13 mouse cellular contexts compared by ENCODE assay signal in genomic region chr7:120913332-120913731, GRCm38 (mm10). TPM values are rescaled to one million over a fixed set of nuclear protein-coding genes. Genes with fewer than 3 reads are reported as not detected.
DNase-seq lines count a peak whose midpoint lies in the region; ATAC-seq and TF ChIP-seq lines count a peak whose summit lies in the region.
"Had no signal": no experiment of that assay in that cellular context is flagged by ENCODE, and none has a peak within 500 bp of the region (broad histone marks: within the 10 kb centered on the region; RNA-seq: fewer than 3 reads in every experiment).

No protein-coding gene starts in this region.

- TF ChIP-seq CTCF in kidney, postnatal 0 days (IDR thresholded peaks at IDR 0.05; ENCODE audit: low read depth) = peak; percentile 44; the same call in 1 of the 2 replicates

- H3K36me3 ChIP-seq in kidney, postnatal 0 days (ENCODE audit: insufficient read depth, low read length) = no peaks in the 10 kb centered on the region
- H3K36me3 ChIP-seq in kidney, embryonic 16.5 days (ENCODE audit: insufficient read depth, low read length) = no peaks in the 10 kb centered on the region
- H3K36me3 ChIP-seq: embryonic facial prominence, embryonic 13.5 days; hindbrain, embryonic 10.5 days; midbrain, embryonic 15.5 days had no signal

- ATAC-seq in kidney, postnatal 0 days (replicated peaks; ENCODE audit: low FRiP score, low read depth) = no peak
- no peak for ATAC-seq in kidney, embryonic 16.5 days (ENCODE audit: low FRiP score, low TSS enrichment)
- ATAC-seq: midbrain, embryonic 15.5 days had no signal

- no peak overlapping the region for H3K4me3 ChIP-seq in kidney, postnatal 0 days (replicated peaks; ENCODE audit: low read depth, low read length)
- H3K4me3 ChIP-seq in kidney, embryonic 16.5 days (ENCODE audit: low read length) = no peak overlapping the region
- H3K4me3 ChIP-seq: embryonic facial prominence, embryonic 13.5 days; hindbrain, embryonic 10.5 days; midbrain, embryonic 15.5 days had no signal

- H3K9ac ChIP-seq in kidney, postnatal 0 days (ENCODE audit: low read depth, low read length) = no peak overlapping the region
- H3K9ac ChIP-seq in kidney, embryonic 16.5 days (replicated peaks; ENCODE audit: low read length) = no peak overlapping the region
- H3K9ac ChIP-seq: embryonic facial prominence, embryonic 13.5 days; midbrain, embryonic 15.5 days had no signal

- DNase-seq in kidney, postnatal 0 days (ENCODE audit: low spot score) = no peak
- peak; percentile 33 for DNase-seq in thymus, postnatal 14 days
- DNase-seq in thymus, postnatal 4 days = no peak
- DNase-seq in adipocyte (ENCODE audit: low spot score) = peak; percentile 56
- no peak for DNase-seq in left cerebral cortex, adult 11 months (ENCODE audit: low spot score)
- no peak for DNase-seq in ovary, postnatal 10 days (ENCODE audit: low spot score)
- DNase-seq: adrenal gland, postnatal 14 days; cerebellum, adult 11-12 months; lung, adult 2 months had no signal

- H3K4me2 ChIP-seq in kidney, postnatal 0 days (ENCODE audit: low read length) = no peak overlapping the region
- no peak overlapping the region for H3K4me2 ChIP-seq in kidney, embryonic 16.5 days (replicated peaks; ENCODE audit: low read depth, low read length)
- H3K4me2 ChIP-seq: embryonic facial prominence, embryonic 13.5 days; midbrain, embryonic 15.5 days had no signal

- H3K9me3 ChIP-seq in kidney, postnatal 0 days (replicated peaks; ENCODE audit: low read length) = no peaks in the 10 kb centered on the region
- no peaks in the 10 kb centered on the region for H3K9me3 ChIP-seq in kidney, embryonic 16.5 days (ENCODE audit: low read length)
- H3K9me3 ChIP-seq: embryonic facial prominence, embryonic 13.5 days; hindbrain, embryonic 10.5 days; midbrain, embryonic 15.5 days had no signal

- 41% methylated on average over 1 of the region's 1 CpGs for WGBS in kidney, postnatal 0 days
- 38% methylated on average over 1 of the region's 1 CpGs for WGBS in kidney, embryonic 16.5 days

- no peaks in the 10 kb centered on the region for H3K27me3 ChIP-seq in kidney, postnatal 0 days (ENCODE audit: insufficient read depth, low read length)
- no peaks in the 10 kb centered on the region for H3K27me3 ChIP-seq in kidney, embryonic 16.5 days (ENCODE audit: insufficient read depth, low read length)
- H3K27me3 ChIP-seq: embryonic facial prominence, embryonic 13.5 days; midbrain, embryonic 15.5 days had no signal

- no peaks in the 10 kb centered on the region for H3K4me1 ChIP-seq in kidney, postnatal 0 days (replicated peaks; ENCODE audit: insufficient read depth, low read length)
- peaks cover under 1% of the 10 kb centered on the region; the same call in 1 of the 2 replicates for H3K4me1 ChIP-seq in kidney, embryonic 16.5 days (ENCODE audit: insufficient read depth, low read length)

- no peak overlapping the region for H3K27ac ChIP-seq in kidney, postnatal 0 days
- no peak overlapping the region for H3K27ac ChIP-seq in kidney, embryonic 16.5 days (ENCODE audit: low read length)
- H3K27ac ChIP-seq: embryonic facial prominence, embryonic 13.5 days; hindbrain, embryonic 10.5 days; midbrain, embryonic 15.5 days had no signal

RNA-seq across cellular contexts. Expression of gene Polr3e, which starts 4.2 kb away (rescaled TPM):
- 31.8 and 34.0 TPM in 2 replicates for polyA plus RNA-seq in kidney, postnatal 0 days (2015; fragmentation: Nextera tagmentation; extraction: Ambion mirVana)
- 45.6 and 46.4 TPM in 2 replicates for polyA plus RNA-seq in kidney, embryonic 16.5 days (2015; fragmentation: Nextera tagmentation; extraction: Ambion mirVana)

Comparison
In these comparisons a context has a peak if more than half of its experiments do, and no peak if none do; other contexts are left out.
1. DNase-seq: peak in thymus, postnatal 14 days (single experiment) and adipocyte (single experiment); none in kidney, postnatal 0 days (single experiment), thymus, postnatal 4 days (single experiment), left cerebral cortex, adult 11 months (single experiment) and ovary, postnatal 10 days (single experiment).